Mouse (Mus musculus): ENCODE data around the gene Espn.

Espn gene

GRCm38 (mm10) chr4:152151966-152152544 lies at the start of gene Espn:
Gene Espn, minus strand, starts transcription at chr4:152152371.
- peak; percentile 49 for DNase-seq (ENCODE audit: low read depth)

GRCm38 (mm10) chr4:152201492-152201891 lies 49.3 kb upstream of the Espn start:
- DNase-seq (ENCODE audit: low read depth) = peak; percentile 63

- DNase-seq (ENCODE audit: low read depth) = peak; percentile 55
Measured at GRCm38 (mm10) chr4:152199617-152200016, 47.4 kb upstream of the Espn start.

GRCm38 (mm10) chr4:152197545-152197944 lies 45.4 kb upstream of the Espn start:
- DNase-seq (ENCODE audit: low read depth) = peak; percentile 86

- DNase-seq (ENCODE audit: low read depth) = peak; percentile 56
Measured at GRCm38 (mm10) chr4:152196276-152196675, 44.1 kb upstream of the Espn start.

GRCm38 (mm10) chr4:152194476-152195175 lies 42.5 kb upstream of the Espn start:
- peak; percentile 28 for DNase-seq (ENCODE audit: low read depth)

GRCm38 (mm10) chr4:152192569-152192968 lies 40.4 kb upstream of the Espn start:
- DNase-seq (ENCODE audit: low read depth) = no peak

GRCm38 (mm10) chr4:152190701-152191100 lies 38.5 kb upstream of the Espn start:
- DNase-seq (ENCODE audit: low read depth) = peak; percentile 40

GRCm38 (mm10) chr4:152190096-152190653 lies 38.0 kb upstream of the Espn start:
- peak; percentile 39 for DNase-seq (ENCODE audit: low read depth)

GRCm38 (mm10) chr4:152189691-152190090 lies 37.5 kb upstream of the Espn start:
- DNase-seq (ENCODE audit: low read depth) = peak; percentile 65

- peak; percentile 65 for DNase-seq (ENCODE audit: low read depth)
Measured at GRCm38 (mm10) chr4:152189071-152189470, 36.9 kb upstream of the Espn start.

- DNase-seq (ENCODE audit: low read depth) = peak; percentile 76
Measured at GRCm38 (mm10) chr4:152188651-152189050, 36.5 kb upstream of the Espn start.

GRCm38 (mm10) chr4:152187142-152187541 lies 35.0 kb upstream of the Espn start:
- DNase-seq (ENCODE audit: low read depth) = peak; percentile 56

GRCm38 (mm10) chr4:152186205-152187082 lies 34.3 kb upstream of the Espn start:
- DNase-seq (ENCODE audit: low read depth) = peak; percentile 77

GRCm38 (mm10) chr4:152185510-152186204 lies 33.5 kb upstream of the Espn start:
- DNase-seq (ENCODE audit: low read depth) = peak; percentile 85

- peak; percentile 82 for DNase-seq (ENCODE audit: low read depth)
Measured at GRCm38 (mm10) chr4:152185137-152185509, 33.0 kb upstream of the Espn start.

GRCm38 (mm10) chr4:152184353-152185035 lies 32.3 kb upstream of the Espn start:
- peak; percentile 71 for DNase-seq (ENCODE audit: low read depth)

GRCm38 (mm10) chr4:152182205-152182604 lies 30.0 kb upstream of the Espn start:
- DNase-seq (ENCODE audit: low read depth) = no peak

- no peak for DNase-seq (ENCODE audit: low read depth)
Measured at GRCm38 (mm10) chr4:152179946-152180660, 27.9 kb upstream of the Espn start.

- DNase-seq (ENCODE audit: low read depth) = peak; percentile 73
Measured at GRCm38 (mm10) chr4:152178916-152179705, 26.9 kb upstream of the Espn start.

Measured in induced T-regulatory cell, adult 2 months (primary cell).